Mouse (Mus musculus): ENCODE results near the gene Prmt3. TPM values are rescaled to one million over a fixed set of nuclear protein-coding genes. Genes with fewer than 3 reads are reported as not detected.
A peak's percentile ranks its signal among the peaks of the same experiment; 100 is the strongest.

Gene Prmt3
- polyA plus RNA-seq, 1 experiment, result 14.6 TPM

- Histone ChIP-seq H3K4me3 (replicated peaks; ENCODE audit: control insufficient read depth, low read depth, low read length) (peak within 1 kb of the TSS; percentile 79), H3K4me1 (ENCODE audit: control insufficient read depth, insufficient read depth, low read length) (peaks cover 2% of the 10 kb centered on the region; the same call in 1 of the 2 replicates), H3K27ac (ENCODE audit: control insufficient read depth, insufficient read depth, low read depth, low read length, poor library complexity) (peak within 1 kb of the TSS; percentile 81)
- WGBS, result 1% methylated on average over 42 of the region's 42 CpGs
- TF ChIP-seq POLR2A (IDR thresholded peaks at IDR 0.05; ENCODE audit: borderline replicate concordance, control insufficient read depth, low read depth, low read length) (peak; percentile 82; the same call in 1 of the 2 replicates), CTCF (IDR thresholded peaks at IDR 0.05; ENCODE audit: control insufficient read depth, insufficient read depth, low read length) (no peak; the same call in 1 of the 2 replicates)
Observed at GRCm38 (mm10) chr7:49758934-49759571, 19.1 kb upstream of the Prmt3 start, which contains the start of gene Htatip2. Htatip2 (plus strand) TSS chr7:49759115.

DNA sequence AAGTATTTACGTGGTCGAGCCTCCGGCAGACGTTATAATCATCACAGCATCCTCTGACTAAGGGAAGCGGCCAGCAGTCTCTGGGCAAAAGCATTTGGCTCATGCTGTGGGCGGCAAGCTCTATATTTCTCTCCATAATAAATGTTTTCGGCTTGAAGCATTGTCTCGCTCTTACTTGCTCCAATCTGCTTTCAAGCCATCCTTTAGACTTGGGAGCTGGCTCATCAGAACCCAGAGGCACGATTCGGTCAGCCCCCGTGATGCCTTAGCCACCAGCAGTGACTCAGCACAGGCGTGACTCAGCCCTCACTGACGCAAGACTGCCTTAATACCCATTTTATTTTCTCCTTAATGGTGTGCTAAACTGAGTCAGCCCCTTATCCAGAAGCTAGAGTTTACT, 15.5 kb upstream of the Prmt3 start:
- TF ChIP-seq POLR2A (IDR thresholded peaks at IDR 0.05; ENCODE audit: borderline replicate concordance, control insufficient read depth, low read depth, low read length), result no peak
- no peak for TF ChIP-seq CTCF (IDR thresholded peaks at IDR 0.05; ENCODE audit: control insufficient read depth, insufficient read depth, low read length)
- H3K27ac ChIP-seq (ENCODE audit: control insufficient read depth, insufficient read depth, low read depth, low read length, poor library complexity), result no peak overlapping the region
- H3K4me3 ChIP-seq (replicated peaks; ENCODE audit: control insufficient read depth, low read depth, low read length), result no peak overlapping the region
- peaks cover 2% of the 10 kb centered on the region; the same call in 1 of the 2 replicates for H3K4me1 ChIP-seq (ENCODE audit: control insufficient read depth, insufficient read depth, low read length)
- 65% methylated on average over 13 of the region's 13 CpGs for WGBS

DNA sequence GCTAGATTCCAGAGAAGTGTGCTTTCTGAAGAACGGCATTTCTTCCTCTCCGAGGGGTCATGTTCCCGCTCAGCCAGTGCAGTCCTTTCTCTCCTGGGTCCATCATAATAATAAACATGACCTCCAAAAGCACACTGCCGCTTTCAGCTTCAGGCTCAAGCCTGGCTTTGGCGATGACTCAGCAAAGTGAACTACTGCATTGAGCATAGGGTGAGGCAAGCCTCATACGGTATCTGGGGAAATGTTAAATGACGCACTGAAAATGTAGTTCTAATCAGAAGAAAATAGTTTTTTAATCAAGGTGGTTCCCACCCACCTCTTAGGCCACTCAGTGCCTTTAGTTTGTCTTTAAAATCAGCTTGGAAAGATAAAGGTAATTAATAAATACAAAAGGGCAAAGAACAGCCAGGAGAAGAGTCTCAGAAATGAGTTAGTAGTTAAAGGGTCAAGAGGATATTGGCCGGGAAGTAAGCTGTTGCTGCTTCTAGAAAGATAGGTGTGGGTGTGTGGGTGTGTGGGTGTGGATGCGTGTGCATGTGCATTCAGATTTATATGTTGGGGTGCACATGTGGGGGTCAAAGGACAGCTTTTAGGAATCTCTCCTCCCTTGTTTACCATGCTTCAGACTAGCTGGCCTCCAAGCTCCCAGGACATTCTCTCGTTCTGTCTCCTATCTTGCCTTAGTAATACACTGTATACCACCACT, 14.0 kb upstream of the Prmt3 start:
- no peak for TF ChIP-seq CTCF (IDR thresholded peaks at IDR 0.05; ENCODE audit: control insufficient read depth, insufficient read depth, low read length)
- TF ChIP-seq POLR2A (IDR thresholded peaks at IDR 0.05; ENCODE audit: borderline replicate concordance, control insufficient read depth, low read depth, low read length), result no peak
- peak overlapping the region; percentile 68 for H3K27ac ChIP-seq (ENCODE audit: control insufficient read depth, insufficient read depth, low read depth, low read length, poor library complexity)
- H3K4me3 ChIP-seq (replicated peaks; ENCODE audit: control insufficient read depth, low read depth, low read length), result no peak overlapping the region
- 33% methylated on average over 10 of the region's 10 CpGs for WGBS
- H3K4me1 ChIP-seq (ENCODE audit: control insufficient read depth, insufficient read depth, low read length), result peaks cover 2% of the 10 kb centered on the region; the same call in 1 of the 2 replicates

- TF ChIP-seq POLR2A (IDR thresholded peaks at IDR 0.05; ENCODE audit: borderline replicate concordance, control insufficient read depth, low read depth, low read length), result no peak
- no peak for TF ChIP-seq CTCF (IDR thresholded peaks at IDR 0.05; ENCODE audit: control insufficient read depth, insufficient read depth, low read length)
- Histone ChIP-seq H3K4me3 (replicated peaks; ENCODE audit: control insufficient read depth, low read depth, low read length) (no peak overlapping the region), H3K27ac (ENCODE audit: control insufficient read depth, insufficient read depth, low read depth, low read length, poor library complexity) (no peak overlapping the region), H3K4me1 (ENCODE audit: control insufficient read depth, insufficient read depth, low read length) (peaks cover 2% of the 10 kb centered on the region; the same call in 1 of the 2 replicates)
- WGBS, result 90% methylated on average over 7 of the region's 7 CpGs
Observed at GRCm38 (mm10) chr7:49766166-49766565, 12.0 kb upstream of the Prmt3 start.

- 88% methylated on average over 9 of the region's 9 CpGs for WGBS
- Histone ChIP-seq H3K27ac (ENCODE audit: control insufficient read depth, insufficient read depth, low read depth, low read length, poor library complexity) (no peak overlapping the region), H3K4me3 (replicated peaks; ENCODE audit: control insufficient read depth, low read depth, low read length) (no peak overlapping the region), H3K4me1 (ENCODE audit: control insufficient read depth, insufficient read depth, low read length) (peaks cover 2% of the 10 kb centered on the region; the same call in 1 of the 2 replicates)
- TF ChIP-seq CTCF (IDR thresholded peaks at IDR 0.05; ENCODE audit: control insufficient read depth, insufficient read depth, low read length) (no peak), POLR2A (IDR thresholded peaks at IDR 0.05; ENCODE audit: borderline replicate concordance, control insufficient read depth, low read depth, low read length) (no peak)
Observed at GRCm38 (mm10) chr7:49768509-49768908, 9.6 kb upstream of the Prmt3 start.

DNA sequence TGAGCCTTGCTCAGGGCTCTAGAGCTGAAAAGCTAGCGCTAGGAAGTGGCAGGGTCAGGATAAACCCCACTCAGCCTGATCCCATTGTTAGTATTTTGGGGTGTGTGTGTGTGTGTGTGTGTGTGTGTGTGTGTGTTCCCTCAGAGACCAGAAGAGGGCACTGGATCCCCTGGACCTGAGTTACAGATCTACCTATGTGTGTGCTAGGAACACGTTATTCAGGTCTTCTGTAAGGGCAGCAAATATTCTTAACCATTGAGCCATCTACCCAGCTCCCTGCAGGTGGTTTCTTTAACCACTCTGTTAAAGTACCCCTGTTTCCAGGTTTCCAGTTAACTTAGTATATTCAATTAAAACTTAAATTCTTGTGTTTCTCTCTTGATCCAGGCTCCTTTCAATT, 3.8 kb upstream of the Prmt3 start:
- 94% methylated on average over 2 of the region's 2 CpGs for whole genome bisulfite sequencing

GRCm38 (mm10) chr7:49777585-49777984, 561 bp upstream of the Prmt3 start:
- 40% methylated on average over 3 of the region's 3 CpGs for WGBS
- H3K4me3 ChIP-seq (replicated peaks; ENCODE audit: control insufficient read depth, low read depth, low read length), result no peak overlapping the region
- TF ChIP-seq POLR2A (IDR thresholded peaks at IDR 0.05; ENCODE audit: borderline replicate concordance, control insufficient read depth, low read depth, low read length), result no peak
- no peak for TF ChIP-seq CTCF (IDR thresholded peaks at IDR 0.05; ENCODE audit: control insufficient read depth, insufficient read depth, low read length)
- H3K4me1 ChIP-seq (ENCODE audit: control insufficient read depth, insufficient read depth, low read length), result no peaks in the 10 kb centered on the region; the same call in none of the 2 replicates
- no peak overlapping the region for H3K27ac ChIP-seq (ENCODE audit: control insufficient read depth, insufficient read depth, low read depth, low read length, poor library complexity)

More for the DNA sequence above, 3.8 kb upstream of the Prmt3 start:
- no peak overlapping the region for H3K4me3 ChIP-seq (replicated peaks; ENCODE audit: control insufficient read depth, low read depth, low read length)
- TF ChIP-seq CTCF (IDR thresholded peaks at IDR 0.05; ENCODE audit: control insufficient read depth, insufficient read depth, low read length), result no peak
- no peak for TF ChIP-seq POLR2A (IDR thresholded peaks at IDR 0.05; ENCODE audit: borderline replicate concordance, control insufficient read depth, low read depth, low read length)
- no peaks in the 10 kb centered on the region; the same call in none of the 2 replicates for H3K4me1 ChIP-seq (ENCODE audit: control insufficient read depth, insufficient read depth, low read length)
- no peak overlapping the region for H3K27ac ChIP-seq (ENCODE audit: control insufficient read depth, insufficient read depth, low read depth, low read length, poor library complexity)

DNA sequence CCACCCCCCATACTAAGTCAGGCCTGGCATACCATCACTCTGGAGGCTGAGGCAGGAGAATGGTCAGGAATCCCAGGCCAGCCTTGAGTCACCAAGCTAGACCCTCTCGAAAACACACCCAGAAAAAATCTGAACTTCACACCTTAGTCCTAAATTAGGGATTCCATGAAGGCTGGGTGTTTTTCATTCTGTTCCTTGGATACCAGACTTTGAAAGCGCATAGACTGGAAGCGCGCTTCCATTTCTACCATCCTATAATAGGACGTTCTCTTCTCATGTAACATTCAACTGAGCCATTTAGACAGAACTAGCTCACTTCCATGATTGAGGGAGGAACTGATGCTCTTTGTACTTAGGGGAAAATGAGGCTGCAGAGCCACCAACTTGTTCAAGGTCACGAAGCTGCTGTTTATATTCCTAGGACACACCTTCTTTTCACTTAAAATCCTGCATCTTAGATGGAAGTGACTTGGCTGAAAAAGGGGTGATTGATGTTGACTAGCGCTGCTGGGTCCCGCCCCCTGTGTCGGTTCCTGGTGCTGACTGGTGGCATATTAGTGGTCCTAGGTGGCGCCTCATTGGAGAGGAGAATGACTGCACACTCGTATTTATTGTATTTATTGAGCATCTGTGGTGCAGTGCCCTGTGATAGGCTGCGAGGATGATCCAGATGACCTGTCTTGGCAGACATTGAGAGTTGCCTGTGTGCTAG, 914 bp downstream of the Prmt3 start:
- Histone ChIP-seq H3K4me1 (ENCODE audit: control insufficient read depth, insufficient read depth, low read length) (no peaks in the 10 kb centered on the region; the same call in none of the 2 replicates), H3K4me3 (replicated peaks; ENCODE audit: control insufficient read depth, low read depth, low read length) (peak overlapping the region; percentile 89), H3K27ac (ENCODE audit: control insufficient read depth, insufficient read depth, low read depth, low read length, poor library complexity) (no peak overlapping the region)
- WGBS, result 38% methylated on average over 12 of the region's 12 CpGs
- TF ChIP-seq POLR2A (IDR thresholded peaks at IDR 0.05; ENCODE audit: borderline replicate concordance, control insufficient read depth, low read depth, low read length) (no peak), CTCF (IDR thresholded peaks at IDR 0.05; ENCODE audit: control insufficient read depth, insufficient read depth, low read length) (no peak)

Measured in bone marrow, adult 2 months (tissue).